Mouse (Mus musculus) forebrain, postnatal 0 days (tissue): ENCODE results near the gene Ak7. TPM values are rescaled to one million over a fixed set of nuclear protein-coding genes. Genes with fewer than 3 reads are reported as not detected.

Experiments
- ATAC-seq: fragments of 200-750 bp; cut with Nextera tagmentation; 2 replicates; pipeline ENCODE4 v1.8.0; 2017; ENCODE audit warnings: mild to moderate bottlenecking, moderate library complexity
- DNase-seq: peaks from one replicate; pipeline ENCODE4 v3.0.0-alpha.2; 2015
- H3K27ac ChIP-seq: fragments of 300-500 bp; sonication (generic); 2 replicates; pipeline ENCODE4 v1.5.1; 2014; ENCODE audit warnings: low read depth, mild to moderate bottlenecking, antibody characterized with exemption, low read length, moderate library complexity, mixed read lengths
- H3K27me3 ChIP-seq: fragments of 300-500 bp; sonication (generic); 2 replicates; pipeline ENCODE4 v1.6.1; 2014; ENCODE audit warnings: mild to moderate bottlenecking, low read length, mixed read lengths; ENCODE audit not compliant: insufficient read depth
- H3K36me3 ChIP-seq: fragments of 300-500 bp; sonication (generic); 2 replicates; pipeline ENCODE4 v1.6.1; 2014; ENCODE audit warnings: mild to moderate bottlenecking, moderate library complexity; ENCODE audit not compliant: insufficient read depth
- H3K4me1 ChIP-seq: fragments of 300-500 bp; sonication (generic); 2 replicates; pipeline ENCODE4 v1.6.1; 2014; ENCODE audit warnings: antibody characterized with exemption; ENCODE audit not compliant: insufficient read depth
- H3K4me2 ChIP-seq: fragments of 300-500 bp; sonication (generic); 2 replicates; pipeline ENCODE4 v1.6.1; 2014; ENCODE audit warnings: low read depth, mild to moderate bottlenecking, moderate library complexity
- H3K4me3 ChIP-seq: fragments of 300-500 bp; sonication (generic); 2 replicates; pipeline ENCODE4 v1.5.1; 2014; ENCODE audit warnings: low read depth, low read length, mixed read lengths
- H3K9ac ChIP-seq: fragments of 300-500 bp; sonication (generic); 2 replicates; pipeline ENCODE4 v1.6.1; 2014; ENCODE audit warnings: mild to moderate bottlenecking
- H3K9me3 ChIP-seq: fragments of 300-500 bp; sonication (generic); 2 replicates; pipeline ENCODE4 v1.6.1; 2016; ENCODE audit warnings: low read length
- CTCF ChIP-seq: sonication (generic); IDR thresholded peaks from 2 replicates; pipeline ENCODE4 v1.5.1; 2016; ENCODE audit warnings: antibody characterized with exemption, control low read depth, low read depth
- WGBS: fragments of 180-500 bp; shearing (Covaris S2); extraction: QIAGEN DNeasy Blood & Tissue Kit; methylation state at CpG from one replicate; pipeline ENCODE4 v1.1.7; 2014; 5-methylcytosine and 5-hydroxymethylcytosine counted together
- polyA plus RNA-seq: library from polyadenylated mRNA; unstranded; fragments of >200 nt; fragmentation: Nextera tagmentation; extraction: Ambion mirVana; gene quantifications from 2 replicates; pipeline ENCODE4 v1.2.1, GENCODE M21; 2015
- total RNA-seq: library from RNA; depleted of rRNA; stranded (reverse); fragments of >200 nt; gene quantifications from 2 replicates; pipeline ENCODE4 v1.2.3, GENCODE M21; 2014

The Ak7 gene
- total and polyA plus RNA-seq, 2 experiments from 2014 or later: 1.9 to 3.4 TPM

DNA sequence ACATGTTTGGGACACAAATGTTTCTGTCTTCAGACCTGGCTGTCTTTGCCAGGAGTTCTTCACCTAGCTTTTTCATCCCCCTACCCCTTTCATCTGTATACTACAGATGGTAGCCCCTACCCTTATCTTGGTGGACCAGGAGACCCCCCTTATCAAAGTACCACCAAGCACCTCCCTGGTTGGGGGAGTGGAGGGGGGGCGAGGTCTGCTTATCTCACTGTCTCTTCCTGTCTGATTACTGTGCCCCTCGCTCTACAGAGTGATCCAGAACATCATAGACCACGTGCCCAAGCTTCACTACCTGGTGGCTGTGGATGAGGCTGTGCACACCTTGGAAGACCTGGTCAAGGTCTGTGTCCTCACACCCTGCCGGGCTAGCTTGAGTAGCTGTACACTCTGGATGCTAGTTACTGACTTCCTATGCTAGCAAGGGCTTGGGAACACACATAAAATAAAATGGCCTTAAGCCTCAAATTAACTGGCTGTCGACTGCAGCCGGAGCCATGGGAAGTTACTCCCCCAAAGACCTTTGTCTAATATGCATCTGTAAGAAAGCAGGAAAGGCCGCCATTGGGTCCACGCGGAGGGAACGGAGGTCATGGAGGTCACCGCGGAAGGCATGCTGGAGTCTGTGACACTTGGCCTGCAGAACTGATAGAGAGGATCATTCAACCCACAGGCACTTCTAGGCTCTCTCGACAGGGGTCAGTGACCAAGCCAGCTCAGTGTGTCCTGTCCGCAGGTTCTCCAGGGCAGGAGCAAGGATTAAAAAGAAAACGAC is 32.7 kb downstream of the Ak7 start:
- TF ChIP-seq CTCF: no peak
- Histone ChIP-seq H3K4me3 (no peak overlapping the region), H3K27me3 (no peaks in the 10 kb centered on the region), H3K36me3 (no peaks in the 10 kb centered on the region), H3K4me2 (no peak overlapping the region), H3K4me1 (no peaks in the 10 kb centered on the region), H3K27ac (no peak overlapping the region), H3K9me3 (no peaks in the 10 kb centered on the region), H3K9ac (no peak overlapping the region)
- DNase-seq (no peak), ATAC-seq (no peak)
- 87% methylated on average over 15 of the region's 15 CpGs for WGBS

DNA sequence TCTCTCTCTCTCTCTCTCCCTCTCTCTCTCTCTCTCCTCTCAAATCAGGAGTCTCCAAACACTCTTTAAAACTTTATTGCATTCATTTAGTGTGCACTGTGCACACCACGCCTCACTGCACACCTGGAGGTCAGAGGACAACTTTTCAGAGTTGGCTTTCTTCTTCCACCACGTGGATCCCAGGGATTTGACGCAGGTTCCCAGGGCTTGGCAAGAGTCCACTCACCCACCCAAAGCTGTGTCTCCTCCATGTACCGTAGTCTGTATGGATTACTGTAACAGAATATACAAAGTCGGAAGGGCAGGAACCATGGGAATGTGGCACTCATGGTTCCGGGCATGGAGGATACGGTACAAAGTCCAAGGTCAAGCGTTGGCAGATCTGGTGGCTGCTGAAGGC is 33.9 kb downstream of the Ak7 start:
- ATAC-seq (no peak), DNase-seq (no peak)
- Histone ChIP-seq H3K9ac (no peak overlapping the region), H3K4me1 (no peaks in the 10 kb centered on the region), H3K27me3 (no peaks in the 10 kb centered on the region), H3K36me3 (no peaks in the 10 kb centered on the region), H3K4me2 (no peak overlapping the region), H3K9me3 (no peaks in the 10 kb centered on the region), H3K4me3 (no peak overlapping the region), H3K27ac (no peak overlapping the region)
- no peak for TF ChIP-seq CTCF
- 92% methylated on average over 8 of the region's 8 CpGs for WGBS

DNA sequence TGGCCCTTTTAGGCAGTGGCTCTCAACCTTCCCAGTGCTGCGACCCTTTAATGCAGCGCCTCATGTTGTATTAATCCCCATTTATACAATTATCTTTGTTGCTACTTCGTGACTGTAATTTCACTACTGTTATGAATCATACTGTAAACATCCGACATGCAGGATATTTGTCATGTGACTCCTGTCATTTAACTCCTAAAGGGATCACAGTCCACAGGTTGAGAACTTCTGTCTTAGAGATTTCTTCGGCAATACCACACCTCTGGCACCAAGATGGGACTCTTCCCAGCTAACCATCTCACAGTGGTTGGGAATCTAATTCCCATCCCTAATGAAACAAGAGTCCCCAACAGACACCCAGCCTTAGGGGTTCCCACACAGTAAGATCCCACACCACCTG is 42.3 kb downstream of the Ak7 start:
- no peak overlapping the region for H3K27ac ChIP-seq
- no peaks in the 10 kb centered on the region for H3K27me3 ChIP-seq
- DNase-seq (no peak), ATAC-seq (no peak)
- WGBS: 87% methylated on average over 5 of the region's 5 CpGs
- no peak overlapping the region for H3K4me3 ChIP-seq
- H3K4me2 ChIP-seq: no peak overlapping the region
- no peak for TF ChIP-seq CTCF
- no peaks in the 10 kb centered on the region for H3K36me3 ChIP-seq
- no peak overlapping the region for H3K9ac ChIP-seq
- no peaks in the 10 kb centered on the region for H3K9me3 ChIP-seq
- no peaks in the 10 kb centered on the region for H3K4me1 ChIP-seq

DNA sequence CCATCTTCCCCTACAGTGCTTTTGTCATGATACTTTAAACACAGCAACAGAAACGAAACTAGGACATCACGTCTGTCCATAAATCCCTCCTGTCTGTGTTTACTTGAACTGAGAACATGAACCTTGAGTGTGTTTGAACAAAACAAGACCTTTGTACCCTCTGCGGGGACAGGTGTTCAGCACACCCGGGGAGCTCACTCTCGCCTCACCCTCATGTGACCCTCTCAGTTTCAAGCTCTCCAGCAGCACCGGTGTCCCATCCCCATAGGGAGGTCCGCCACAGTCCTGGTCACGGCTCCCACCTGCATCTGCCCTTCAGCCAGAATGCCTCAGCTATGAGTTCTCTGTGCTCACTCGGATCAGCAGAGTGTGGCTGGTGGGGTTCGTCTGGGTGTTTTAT is 48.0 kb downstream of the Ak7 start:
- Histone ChIP-seq H3K9ac (no peak overlapping the region), H3K4me2 (no peak overlapping the region), H3K4me1 (no peaks in the 10 kb centered on the region), H3K4me3 (no peak overlapping the region), H3K27ac (no peak overlapping the region), H3K9me3 (no peaks in the 10 kb centered on the region), H3K36me3 (no peaks in the 10 kb centered on the region), H3K27me3 (no peaks in the 10 kb centered on the region)
- WGBS: 93% methylated on average over 10 of the region's 10 CpGs
- no peak for ATAC-seq
- no peak for DNase-seq
- TF ChIP-seq CTCF: no peak

DNA sequence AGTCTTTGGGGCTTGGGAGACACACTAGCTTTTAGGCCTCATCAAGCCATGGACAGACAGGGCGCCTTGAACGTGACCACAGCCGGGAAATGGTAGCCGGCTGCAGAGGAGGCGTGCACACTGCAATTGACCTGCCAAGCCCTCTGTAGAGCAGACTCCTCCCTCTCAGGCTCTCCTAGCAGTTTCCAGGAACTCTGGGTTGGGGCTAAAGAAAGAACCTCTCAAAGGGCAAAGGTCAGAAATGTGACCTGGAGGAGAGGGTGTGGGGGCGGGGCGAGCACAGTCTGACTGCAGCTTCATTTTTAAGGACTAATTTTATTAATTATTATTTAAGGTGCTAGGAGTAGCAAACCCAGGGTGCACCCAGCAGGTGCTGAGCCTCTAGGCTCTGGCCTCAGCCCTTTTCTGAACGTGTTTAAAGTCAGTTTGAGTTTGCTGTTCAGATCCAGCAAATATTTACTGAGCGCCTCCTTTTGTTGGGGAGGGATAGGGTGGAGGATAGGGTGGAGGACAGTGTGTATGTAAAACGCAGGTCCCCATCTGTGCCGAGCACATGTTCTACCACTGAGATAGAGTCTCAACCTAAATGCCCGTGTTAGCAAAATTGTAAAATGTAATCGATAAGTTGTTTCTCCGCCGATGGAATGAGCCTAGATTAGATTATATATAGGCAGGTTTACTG is 52.2 kb downstream of the Ak7 start:
- H3K27ac ChIP-seq: no peak overlapping the region
- H3K4me3 ChIP-seq: no peak overlapping the region
- no peak for DNase-seq
- 53% methylated on average over 15 of the region's 15 CpGs for WGBS
- ATAC-seq: no peak
- H3K4me2 ChIP-seq: no peak overlapping the region
- no peaks in the 10 kb centered on the region for H3K9me3 ChIP-seq
- H3K27me3 ChIP-seq: no peaks in the 10 kb centered on the region
- H3K9ac ChIP-seq: no peak overlapping the region
- TF ChIP-seq CTCF: no peak
- H3K36me3 ChIP-seq: no peaks in the 10 kb centered on the region
- H3K4me1 ChIP-seq: no peaks in the 10 kb centered on the region

DNA sequence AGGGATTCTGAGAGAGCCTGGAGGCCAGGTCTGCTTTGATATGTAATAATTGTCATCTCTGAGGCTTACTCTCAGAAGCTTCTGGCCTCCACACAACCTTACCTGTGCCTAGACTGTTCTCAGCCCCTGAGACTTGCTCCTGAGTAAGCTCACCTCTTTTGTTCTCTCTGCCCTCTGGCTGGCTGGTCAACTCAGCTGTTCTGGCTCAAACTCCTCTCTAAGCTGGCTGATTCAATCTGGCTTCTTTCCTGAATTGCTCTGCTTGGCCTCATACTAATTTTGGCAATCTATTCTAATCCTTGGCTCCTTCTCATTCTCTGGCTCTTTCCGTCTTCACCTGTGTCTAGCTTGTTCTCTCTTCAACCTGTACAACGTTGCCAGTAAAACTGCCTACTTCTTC is 53.1 kb downstream of the Ak7 start:
- H3K4me1 ChIP-seq: no peaks in the 10 kb centered on the region
- 77% methylated on average over 2 of the region's 2 CpGs for WGBS

DNA sequence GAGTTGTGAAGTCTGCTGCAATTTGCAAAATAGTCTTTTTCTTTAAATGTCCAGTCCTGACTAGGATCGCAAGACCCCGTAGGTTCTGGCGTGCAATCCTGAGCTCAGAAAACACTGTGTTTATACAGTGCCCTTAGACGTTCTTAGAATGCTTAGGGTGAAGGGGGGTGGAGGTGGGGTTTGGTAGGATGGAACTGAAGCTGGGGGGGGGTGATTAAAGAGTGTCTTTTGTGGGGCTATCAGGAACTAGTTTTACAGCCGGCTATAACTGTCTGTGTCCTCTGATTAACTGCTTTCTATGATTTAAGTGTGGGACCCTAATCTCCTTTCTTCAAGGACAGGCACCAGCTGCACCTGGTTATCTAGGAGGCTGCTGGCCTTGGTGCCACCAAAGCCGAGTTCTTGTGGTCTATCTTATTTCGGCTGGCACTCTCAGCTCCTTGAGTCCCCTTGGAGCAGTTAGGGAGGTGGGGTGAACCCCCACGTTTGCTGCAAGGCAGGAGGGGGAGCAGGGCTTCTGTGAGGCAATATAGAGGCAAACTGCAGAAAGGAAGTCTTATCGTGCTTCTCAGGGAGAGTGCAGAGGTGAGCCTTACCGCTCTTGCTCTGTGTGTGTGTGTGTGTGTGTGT is 54.2 kb downstream of the Ak7 start:
- Histone ChIP-seq H3K9ac (no peak overlapping the region), H3K27me3 (no peaks in the 10 kb centered on the region), H3K4me3 (no peak overlapping the region), H3K9me3 (no peaks in the 10 kb centered on the region), H3K27ac (no peak overlapping the region), H3K36me3 (no peaks in the 10 kb centered on the region), H3K4me2 (no peak overlapping the region), H3K4me1 (no peaks in the 10 kb centered on the region)
- ATAC-seq: no peak
- WGBS: 71% methylated on average over 10 of the region's 10 CpGs
- DNase-seq: no peak
- no peak for TF ChIP-seq CTCF

More for the DNA sequence above, 53.1 kb downstream of the Ak7 start:
- no peak for TF ChIP-seq CTCF
- DNase-seq (no peak), ATAC-seq (no peak)
- Histone ChIP-seq H3K27ac (no peak overlapping the region), H3K27me3 (no peaks in the 10 kb centered on the region), H3K4me3 (no peak overlapping the region), H3K9ac (no peak overlapping the region), H3K4me2 (no peak overlapping the region), H3K36me3 (no peaks in the 10 kb centered on the region), H3K9me3 (no peaks in the 10 kb centered on the region)
